Mouse (Mus musculus) adrenal gland, postnatal 36 days (tissue): ENCODE measurements around the gene Pdap1. TPM values are rescaled to one million over a fixed set of nuclear protein-coding genes. Genes with fewer than 3 reads are reported as not detected.
"Not testable (repeated sequence)": the region's sequence is repeated elsewhere in the genome, so short reads cannot be mapped to it uniquely, and the experiment has no call there.

Experiments used
- DNase-seq, 2 experiments: peaks; one replicate each; pipeline ENCODE4 v3.0.0; 2021; ENCODE audit warnings: mixed read lengths in 1 of 2
- total RNA-seq, 2 experiments: library from RNA; stranded (reverse); gene quantifications; 2 replicates each; pipeline ENCODE4 v1.2.3; 2021

The Pdap1 gene
- total RNA-seq, 2 experiments from 2014 or later, result 88.0 to 92.1 TPM

DNA sequence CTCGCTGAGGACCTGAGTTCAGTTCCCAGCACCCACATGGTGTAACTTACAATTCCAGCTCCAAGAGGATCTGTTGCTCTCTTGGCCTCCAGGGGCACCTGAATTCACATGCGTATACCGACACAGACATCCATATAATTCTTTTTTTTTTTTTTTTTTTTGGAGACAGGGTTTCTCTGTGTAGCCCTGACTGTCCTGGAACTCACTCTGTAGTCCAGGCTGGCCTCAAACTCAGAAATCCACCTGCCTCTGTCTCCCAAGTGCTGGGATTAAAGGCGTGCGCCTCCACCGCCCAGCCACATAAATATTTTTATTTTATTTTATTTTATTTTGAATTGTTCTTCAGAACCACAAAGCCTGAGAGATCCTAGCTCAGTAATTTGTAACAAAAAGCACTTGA, 56.8 kb downstream of the Pdap1 start:
- not testable (repeated sequence) for DNase-seq

DNA sequence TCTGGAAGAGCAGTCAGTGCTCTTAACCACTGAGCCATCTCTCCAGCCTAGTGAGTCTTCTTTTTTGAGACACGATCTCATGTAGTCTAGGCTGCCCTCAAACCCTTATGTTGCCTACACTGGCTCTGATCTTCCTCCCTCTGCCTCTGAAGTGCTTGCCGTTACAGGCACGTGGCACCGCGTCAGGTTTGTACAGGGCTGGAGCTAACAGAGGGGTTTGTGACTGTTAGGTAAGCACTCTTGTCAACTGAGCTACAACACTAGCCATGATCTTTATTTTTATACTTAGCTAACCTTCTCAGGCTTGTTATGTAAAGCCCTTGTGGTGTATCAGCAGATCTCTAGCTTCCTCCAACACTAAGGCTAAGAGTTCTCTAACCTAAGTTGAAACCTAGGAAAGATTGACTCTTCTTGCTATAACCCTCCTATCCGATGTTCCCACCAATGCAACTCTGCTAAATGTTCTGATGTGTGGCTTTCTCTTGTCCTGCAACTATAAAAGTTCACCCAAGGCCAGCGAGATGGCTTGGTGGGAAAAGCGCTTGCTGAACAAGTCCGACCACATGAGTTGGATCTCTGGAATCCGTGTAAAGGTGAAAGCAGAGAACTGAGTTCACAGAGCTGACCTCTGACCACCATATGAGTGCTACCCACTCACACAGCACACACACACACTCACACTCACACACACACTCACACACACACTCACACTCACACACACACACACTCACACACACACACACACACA, 58.0 kb downstream of the Pdap1 start:
- DNase-seq, result no peak

Other genes with a start within 250 kb of the Pdap1 start
- 10 to 100 TPM; 18.6 to 24.8 TPM for gene Smurf1, start 174.4 kb downstream of the Pdap1 start, total RNA-seq
- gene Gm4871, start 107.5 kb downstream of the Pdap1 start, total RNA-seq, result not detected
- not detected for gene 1700018F24Rik, start 97.2 kb downstream of the Pdap1 start, total RNA-seq
- 100 to 1,000 TPM; 120 to 123 TPM for gene Arpc1a, start 56.4 kb downstream of the Pdap1 start, total RNA-seq
- not detected for gene Kpna7, start 56.2 kb downstream of the Pdap1 start, total RNA-seq
- 100 to 1,000 TPM; 241 to 271 TPM for gene Arpc1b, start 26.0 kb downstream of the Pdap1 start, total RNA-seq
- gene Bud31, start 124 bp upstream of the Pdap1 start, total RNA-seq, result 100 to 1,000 TPM; 113 to 117 TPM
- 10 to 100 TPM; 22.4 to 31.3 TPM for gene Ptcd1, start 26.9 kb upstream of the Pdap1 start, total RNA-seq
- 10 to 100 TPM; 19.0 to 19.3 TPM for gene Cpsf4, start 27.0 kb upstream of the Pdap1 start, total RNA-seq
- gene Atp5j2, start 51.8 kb upstream of the Pdap1 start, total RNA-seq, result 100 to 1,000 TPM; 485 to 492 TPM
- gene Zkscan14, start 61.6 kb upstream of the Pdap1 start, total RNA-seq, result 1 to 10 TPM; 7.2 to 9.9 TPM
- gene Zkscan5, start 64.3 kb upstream of the Pdap1 start, total RNA-seq, result 10 to 100 TPM; 11.6 to 13.0 TPM
- 10 to 100 TPM; 50.6 to 68.6 TPM for gene Zfp655, start 91.5 kb upstream of the Pdap1 start, total RNA-seq
- 10 to 100 TPM; 15.0 to 15.7 TPM for gene Zscan25, start 140.3 kb upstream of the Pdap1 start, total RNA-seq
- gene Cyp3a57, start 205.0 kb upstream of the Pdap1 start, total RNA-seq, result not detected